Mouse (Mus musculus) urinary bladder, postnatal 14 days (tissue): Measurements from ENCODE around the gene Rsrc2.
A peak's percentile ranks its signal among the peaks of the same experiment; 100 is the strongest.

Source experiments
- DNase-seq: peaks from one replicate; pipeline ENCODE4 v3.0.0; 2021; ENCODE audit warnings: low spot score

Gene Rsrc2

DNA sequence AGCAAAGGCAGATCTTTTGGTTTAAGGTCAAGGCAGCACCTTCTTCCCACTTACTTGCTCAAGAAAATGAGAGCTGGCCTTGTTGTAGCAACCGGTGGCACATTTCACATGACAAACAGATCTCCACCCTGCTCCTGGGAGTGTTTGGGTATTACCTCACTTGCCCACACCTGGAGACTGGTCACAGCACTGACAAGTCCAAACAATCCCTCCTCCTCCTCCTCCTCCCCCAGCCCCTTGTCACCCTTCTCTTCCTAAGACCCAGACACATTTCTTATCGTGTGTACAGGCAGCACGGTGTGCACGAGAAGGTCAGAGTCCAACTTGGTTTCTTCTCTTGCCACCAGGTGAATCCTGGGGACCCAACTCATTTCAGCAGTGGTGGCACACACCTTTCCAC lies 52.3 kb downstream of the Rsrc2 start:
- peak; percentile 42 for DNase-seq

DNA sequence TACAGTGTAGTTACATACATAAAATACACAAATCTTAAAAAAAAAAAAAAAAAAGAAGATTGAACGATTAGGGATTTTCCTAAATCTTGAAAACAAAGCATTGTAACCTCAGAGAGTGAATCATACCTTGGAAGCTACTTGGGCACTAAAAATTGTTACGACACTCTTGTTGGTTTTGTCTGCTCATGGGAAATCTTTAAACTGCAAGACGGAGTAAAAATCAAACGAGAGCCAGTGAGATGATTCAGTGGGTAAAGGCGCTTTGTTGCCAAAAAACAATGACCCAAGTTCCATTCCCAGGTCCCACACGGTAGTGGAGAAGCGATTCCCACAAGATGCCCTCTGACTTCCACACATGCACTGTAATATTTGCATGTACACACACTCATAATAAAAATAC lies 53.0 kb downstream of the Rsrc2 start:
- DNase-seq = no peak

DNA sequence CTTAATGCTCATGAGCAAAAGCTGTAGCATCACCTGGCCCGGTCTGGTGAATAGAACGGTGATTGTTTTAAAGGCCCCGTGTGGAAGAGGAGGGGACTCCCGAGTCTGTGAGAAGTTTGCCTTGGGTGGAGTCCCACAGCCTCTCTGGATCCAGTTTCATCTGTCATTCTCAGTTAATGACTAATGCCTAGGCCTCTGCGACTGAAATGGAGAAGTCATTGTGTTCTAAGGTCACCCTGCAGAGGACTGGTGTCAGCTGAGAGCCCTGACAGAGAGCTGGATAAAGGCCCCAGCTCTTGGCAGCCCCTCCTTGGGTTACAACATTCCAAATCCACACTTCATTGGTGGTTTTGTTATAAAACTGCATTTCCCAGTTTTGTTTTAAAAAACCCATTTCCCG lies 54.7 kb downstream of the Rsrc2 start:
- peak; percentile 56 for DNase-seq

DNA sequence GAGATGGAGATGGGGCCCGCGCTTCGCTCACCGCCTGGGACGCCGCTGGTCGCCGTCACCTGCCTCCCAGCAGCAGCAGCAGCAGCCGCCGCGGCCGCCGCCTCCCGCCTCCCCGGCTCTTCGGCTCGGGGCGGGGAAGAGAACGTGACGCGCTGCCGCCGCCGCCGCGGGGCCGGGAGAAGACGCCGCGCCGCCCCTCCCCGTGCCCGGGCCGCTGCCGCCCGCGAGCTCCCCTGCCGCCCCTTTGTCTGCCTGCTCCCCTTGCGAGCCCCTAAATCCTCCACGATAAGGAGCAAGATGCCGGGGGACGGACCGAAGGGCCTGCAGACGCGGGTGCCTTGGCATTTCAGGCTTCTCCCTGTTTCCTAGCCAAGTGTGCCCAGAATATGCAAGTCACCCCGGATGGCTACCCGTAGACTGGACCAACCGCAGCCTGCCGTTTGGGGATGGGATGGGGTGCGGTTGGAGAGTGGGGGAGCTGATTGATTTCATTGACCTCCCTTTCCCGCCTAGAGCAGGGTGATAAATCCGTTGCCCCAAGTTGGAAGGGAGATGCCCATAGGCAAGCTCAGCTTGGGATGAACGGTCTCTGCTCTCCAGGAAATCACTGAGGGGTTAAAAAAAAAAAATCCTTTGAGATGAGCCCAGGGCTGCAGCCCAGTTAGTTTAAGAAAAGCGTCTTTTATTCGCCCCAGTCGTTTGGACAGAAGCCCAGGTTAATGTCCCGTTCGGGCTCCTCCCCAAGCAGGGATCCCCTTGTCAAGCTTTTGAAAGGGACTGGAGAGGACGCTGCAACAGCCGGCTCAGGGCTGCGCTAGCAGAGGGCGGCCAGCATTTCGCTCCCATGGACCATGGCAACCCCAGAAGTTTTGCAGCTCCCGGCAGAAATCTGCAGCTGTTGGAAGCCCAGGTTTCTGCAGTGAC lies 64.7 kb downstream of the Rsrc2 start, which contains the start of gene Clip1:
TSS of gene Clip1 (minus strand) at position 398 of the 924 bp plus-strand sequence.
- DNase-seq = peak; percentile 70

DNA sequence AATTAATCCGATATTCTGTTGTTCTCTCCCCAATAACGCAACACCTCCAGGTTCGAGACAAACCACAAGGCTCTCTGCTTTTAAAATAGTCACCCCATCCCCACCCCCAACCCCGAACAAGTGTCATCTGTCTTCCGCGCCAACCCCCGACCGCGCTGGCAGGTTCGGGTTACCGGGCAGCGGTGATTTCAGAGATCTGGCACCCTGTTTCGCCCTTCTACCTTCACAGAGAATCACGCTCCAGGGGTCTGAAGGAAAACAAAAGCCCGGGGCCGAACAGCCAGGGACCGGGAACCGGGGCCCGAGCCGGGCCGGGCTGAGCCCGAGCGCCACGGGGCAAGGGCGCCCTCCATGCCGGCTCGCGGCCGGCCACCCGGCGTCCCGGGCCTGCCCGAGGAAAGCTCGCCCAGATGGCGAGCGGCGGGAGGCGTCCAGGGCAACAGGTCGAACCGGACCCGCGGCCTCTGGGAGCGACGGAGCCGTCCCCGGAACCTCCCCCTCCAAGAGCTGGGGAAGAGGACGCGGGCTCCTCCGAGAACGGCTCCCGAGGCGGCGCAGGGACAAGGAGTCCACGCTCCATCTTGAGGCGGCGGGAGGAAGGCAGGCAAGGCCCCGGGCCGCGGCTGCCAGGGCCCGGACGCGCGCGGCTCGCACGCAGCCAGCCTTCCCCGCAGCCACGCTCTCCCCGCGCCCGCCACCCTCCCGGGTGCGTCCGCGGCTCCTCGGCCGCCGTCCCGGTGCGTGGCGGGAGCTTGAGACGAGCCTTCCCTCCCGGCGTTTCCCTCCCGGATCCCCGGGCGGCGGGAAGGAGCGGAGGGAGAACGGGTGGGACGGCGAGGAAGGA lies 65.6 kb downstream of the Rsrc2 start:
- peak; percentile 69 for DNase-seq

DNA sequence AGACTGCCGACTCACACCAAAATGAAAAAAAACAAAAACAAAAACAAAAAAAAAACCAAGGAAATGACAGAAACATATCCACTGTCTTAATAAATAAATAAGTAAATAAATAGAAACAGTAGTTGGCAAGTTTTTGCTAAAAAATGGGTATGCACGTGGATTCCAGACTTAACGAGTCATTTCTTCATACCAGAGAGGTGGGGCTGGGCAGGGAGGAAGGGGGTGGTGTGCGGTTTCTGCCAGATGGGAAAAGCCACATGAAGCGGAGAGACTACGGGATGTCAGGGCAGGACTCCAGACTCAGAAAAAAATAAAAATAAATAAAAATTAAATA lies 66.2 kb downstream of the Rsrc2 start:
- DNase-seq = peak; percentile 40

DNA sequence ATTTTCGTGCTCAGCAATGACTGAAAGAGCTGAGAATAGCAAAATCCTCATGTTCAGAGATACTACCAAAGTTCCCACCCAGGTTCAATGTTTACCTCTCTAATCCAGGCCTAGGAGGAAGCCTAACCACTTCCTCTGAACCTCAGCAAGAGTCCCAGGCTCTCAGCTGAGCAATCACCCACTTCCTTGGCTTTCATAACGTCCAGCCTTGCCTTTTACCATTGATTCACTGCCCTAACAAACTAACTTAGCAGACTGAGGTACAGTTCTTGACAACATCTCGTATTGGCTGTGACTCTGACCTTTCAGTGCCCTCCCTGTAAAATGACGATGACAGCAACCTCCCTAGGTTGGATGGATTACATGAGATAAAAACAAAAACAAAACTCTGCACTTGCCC lies 66.8 kb downstream of the Rsrc2 start:
- DNase-seq = no peak

DNA sequence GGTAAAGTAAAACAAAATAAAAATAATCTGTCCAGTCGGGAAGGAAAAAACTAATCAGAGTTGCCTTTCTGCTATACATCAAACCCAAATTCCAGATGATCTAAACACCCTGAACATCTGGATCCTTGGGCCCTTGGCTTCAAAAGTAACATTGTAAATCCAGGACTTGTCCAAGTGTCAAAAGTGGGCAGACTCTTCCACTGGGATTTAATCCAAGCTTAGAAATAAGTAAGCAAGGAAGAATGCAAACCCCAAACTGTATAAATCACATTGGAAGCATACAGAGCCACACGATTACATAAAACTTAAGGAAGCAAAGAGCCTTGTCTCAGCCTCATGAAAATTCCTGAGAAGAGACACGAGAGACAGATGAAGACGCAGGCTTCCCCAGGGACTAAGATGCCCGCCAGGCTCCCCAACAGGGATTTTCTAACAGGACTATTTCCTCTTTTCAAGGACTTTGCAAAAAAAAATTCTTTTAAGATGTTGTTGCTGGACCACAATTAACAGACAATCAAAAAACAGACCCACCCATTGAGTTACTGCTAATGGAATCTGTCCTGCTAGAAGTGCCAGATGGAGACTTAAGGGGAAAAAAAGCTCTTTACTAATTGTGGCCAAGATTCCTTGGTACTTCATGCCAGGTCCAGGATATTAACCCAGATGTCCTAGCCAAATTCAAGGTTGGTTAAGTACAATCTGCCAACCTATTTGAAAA lies 69.5 kb downstream of the Rsrc2 start:
- DNase-seq = no peak

DNA sequence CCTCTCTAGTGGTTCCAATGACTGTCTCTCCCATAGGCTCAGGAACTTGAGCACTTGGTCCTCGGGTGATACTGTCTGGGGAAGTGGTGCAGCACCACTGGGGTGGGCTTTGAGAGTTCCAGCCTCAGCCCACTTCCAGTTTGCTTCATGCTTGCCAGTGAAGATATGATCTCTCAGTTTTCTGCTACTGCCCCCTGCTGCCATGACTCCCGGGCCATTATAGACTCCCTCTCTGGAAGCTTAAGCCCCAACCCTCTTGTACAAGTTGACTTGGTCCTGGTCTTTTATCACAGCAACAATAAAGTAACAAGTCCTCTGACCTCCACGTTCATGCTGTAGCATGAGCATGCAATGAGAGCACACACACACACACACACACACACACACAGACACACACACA lies 70.1 kb downstream of the Rsrc2 start:
- no peak for DNase-seq
